23 mouse cellular contexts compared by ENCODE assay signal in genomic region chr4:138460910-138461309, GRCm38 (mm10). TPM values are rescaled to one million over a fixed set of nuclear protein-coding genes. Genes with fewer than 3 reads are reported as not detected.
A peak's percentile ranks its signal among the peaks of the same experiment; 100 is the strongest.
DNase-seq lines count a peak whose midpoint lies in the region; ATAC-seq and TF ChIP-seq lines count a peak whose summit lies in the region.
"Had no signal": no experiment of that assay in that cellular context is flagged by ENCODE, and none has a peak within 500 bp of the region (broad histone marks: within the 10 kb centered on the region; RNA-seq: fewer than 3 reads in every experiment).

No protein-coding gene starts in this region.

- H3K9me3 ChIP-seq in midbrain, postnatal 0 days (ENCODE audit: low read length), result no peaks in the 10 kb centered on the region
- H3K9me3 ChIP-seq in forebrain, embryonic 12.5 days, result no peaks in the 10 kb centered on the region
- H3K9me3 ChIP-seq: embryonic facial prominence, embryonic 10.5 days; forebrain, embryonic 13.5 days; heart, embryonic 13.5 days; hindbrain, embryonic 15.5 days; stomach, embryonic 15.5 days had no signal

- no peak overlapping the region for H3K9ac ChIP-seq in liver, adult 2 months (ENCODE audit: low read depth, low read length)
- H3K9ac ChIP-seq in midbrain, postnatal 0 days (replicated peaks; ENCODE audit: low read length, poor library complexity, severe bottlenecking), result no peak overlapping the region
- no peak overlapping the region for H3K9ac ChIP-seq in forebrain, embryonic 12.5 days
- H3K9ac ChIP-seq: forebrain, embryonic 13.5 days; heart, embryonic 13.5 days; hindbrain, embryonic 15.5 days; stomach, embryonic 15.5 days had no signal

- peak; percentile 42 for DNase-seq in liver, adult 2 months (ENCODE audit: extremely low read depth, low read depth, low spot score)
- no peak for DNase-seq in liver
- peak; percentile 41 to 69 for DNase-seq in kidney, adult 8-10 months
- DNase-seq in kidney, postnatal 25 days, result peak; percentile 63 to 80
- no peak for DNase-seq in midbrain, postnatal 0 days (ENCODE audit: low spot score)
- DNase-seq: adrenal gland, adult 8-10 months; cerebellum, adult 11-12 months; cerebellum, postnatal 25 days; gastrocnemius, postnatal 10 days; heart, postnatal 36 days; midbrain, embryonic 14.5 days; right cerebral cortex, postnatal 25 days; thymus, adult 18-20 months had no signal

- H3K27me3 ChIP-seq in liver, adult 2 months (ENCODE audit: control insufficient read depth, insufficient read depth, low read length), result no peaks in the 10 kb centered on the region
- no peaks in the 10 kb centered on the region for H3K27me3 ChIP-seq in midbrain, postnatal 0 days (ENCODE audit: insufficient read depth, low read length)
- peaks cover 66% of the 10 kb centered on the region for H3K27me3 ChIP-seq in forebrain, embryonic 12.5 days
- H3K27me3 ChIP-seq: hindbrain, embryonic 15.5 days; stomach, embryonic 15.5 days had no signal

- no peak overlapping the region for H3K4me3 ChIP-seq in liver, adult 2 months (ENCODE audit: insufficient read depth, low read depth, low read length)
- no peak overlapping the region for H3K4me3 ChIP-seq in cortical plate, adult 2 months (ENCODE audit: insufficient read depth, low read length)
- H3K4me3 ChIP-seq in midbrain, postnatal 0 days (ENCODE audit: low read depth, low read length), result no peak overlapping the region
- H3K4me3 ChIP-seq in forebrain, embryonic 12.5 days (replicated peaks), result no peak overlapping the region
- H3K4me3 ChIP-seq: embryonic facial prominence, embryonic 10.5 days; forebrain, embryonic 13.5 days; heart, embryonic 13.5 days; hindbrain, embryonic 15.5 days; myocyte; stomach, embryonic 15.5 days had no signal

- 18% methylated on average over 9 of the region's 9 CpGs for WGBS in liver, adult 2 months
- 33% methylated on average over 9 of the region's 9 CpGs for WGBS in midbrain, postnatal 0 days
- 29% methylated on average over 9 of the region's 9 CpGs for WGBS in forebrain, embryonic 12.5 days

- TF ChIP-seq POLR2A in liver, adult 2 months (IDR thresholded peaks at IDR 0.05; ENCODE audit: extremely low read depth, insufficient read depth, low read length), result no peak
- 0 out of 2 replicates have a peak, but pooled peaks have one; percentile 19 for TF ChIP-seq POLR2A in cortical plate, adult 2 months (IDR thresholded peaks at IDR 0.05; ENCODE audit: extremely low read depth, insufficient read depth, low read length)

- no peak overlapping the region; the same call in 1 of the 2 replicates for H3K27ac ChIP-seq in liver, adult 2 months (replicated peaks; ENCODE audit: insufficient read depth, low read depth, low read length)
- no peak overlapping the region for H3K27ac ChIP-seq in cortical plate, adult 2 months (ENCODE audit: insufficient read depth, low read length)
- H3K27ac ChIP-seq in midbrain, postnatal 0 days (ENCODE audit: low read depth, low read length), result no peak overlapping the region
- H3K27ac ChIP-seq in forebrain, embryonic 12.5 days, result no peak overlapping the region
- H3K27ac ChIP-seq: embryonic facial prominence, embryonic 10.5 days; forebrain, embryonic 13.5 days; heart, embryonic 13.5 days; hindbrain, embryonic 15.5 days; stomach, embryonic 15.5 days had no signal

- no peak for TF ChIP-seq CTCF in liver, adult 2 months (IDR thresholded peaks at IDR 0.05; ENCODE audit: low read depth, low read length)
- no peak for TF ChIP-seq CTCF in cortical plate, adult 2 months (IDR thresholded peaks at IDR 0.05; ENCODE audit: extremely low read depth, insufficient read depth, low read length)
- no peak for TF ChIP-seq CTCF in midbrain, postnatal 0 days (IDR thresholded peaks at IDR 0.05)

- no peaks in the 10 kb centered on the region for H3K36me3 ChIP-seq in liver, adult 2 months (ENCODE audit: control insufficient read depth, insufficient read depth, low read length)
- no peaks in the 10 kb centered on the region for H3K36me3 ChIP-seq in midbrain, postnatal 0 days (ENCODE audit: insufficient read depth, low read length)
- no peaks in the 10 kb centered on the region for H3K36me3 ChIP-seq in forebrain, embryonic 12.5 days (replicated peaks)
- H3K36me3 ChIP-seq: embryonic facial prominence, embryonic 10.5 days; heart, embryonic 13.5 days; hindbrain, embryonic 15.5 days; stomach, embryonic 15.5 days had no signal

- no peak overlapping the region for H3K4me2 ChIP-seq in midbrain, postnatal 0 days (ENCODE audit: low read depth, low read length, poor library complexity, severe bottlenecking)
- H3K4me2 ChIP-seq in forebrain, embryonic 12.5 days, result no peak overlapping the region
- H3K4me2 ChIP-seq: forebrain, embryonic 13.5 days; heart, embryonic 13.5 days; hindbrain, embryonic 15.5 days; stomach, embryonic 15.5 days had no signal

- ATAC-seq in midbrain, postnatal 0 days (ENCODE audit: low FRiP score), result no peak
- ATAC-seq in forebrain, embryonic 12.5 days (ENCODE audit: low FRiP score), result no peak
- ATAC-seq in CD4-positive, CD25-positive, alpha-beta regulatory T cell, adult 4 months, result no peak
- ATAC-seq: forebrain, embryonic 13.5 days; intestine, embryonic 16.5 days had no signal

- peaks cover 44% of the 10 kb centered on the region for H3K4me1 ChIP-seq in liver, adult 2 months (ENCODE audit: control insufficient read depth, insufficient read depth, low read length)
- peaks cover 14% of the 10 kb centered on the region for H3K4me1 ChIP-seq in cortical plate, adult 2 months (ENCODE audit: control insufficient read depth, insufficient read depth, low read length)
- peaks cover 35% of the 10 kb centered on the region; the same call in 1 of the 2 replicates for H3K4me1 ChIP-seq in midbrain, postnatal 0 days (ENCODE audit: insufficient read depth, low read length)
- H3K4me1 ChIP-seq in forebrain, embryonic 12.5 days, result peaks cover 73% of the 10 kb centered on the region

- peaks cover 2% of the 10 kb centered on the region; the same call in 1 of the 2 replicates for H3K79me2 ChIP-seq in liver, adult 2 months (ENCODE audit: control insufficient read depth, insufficient read depth, low read length)

RNA-seq across cellular contexts. Expression of gene Camk2n1, which starts 6.8 kb away (rescaled TPM):
- 15.4 and 18.6 TPM in 2 replicates for total RNA-seq in liver, adult 2 months (2014; rRNA removed)
- 40.4 and 52.5 TPM in 2 replicates for polyA plus RNA-seq in liver, adult 2 months (2012; rRNA removed)
- polyA plus RNA-seq in cortical plate, adult 2 months (2012; rRNA removed), result 995 and 1,039 TPM in 2 replicates
- total RNA-seq in midbrain, postnatal 0 days (2014; rRNA removed), result 50.9 and 55.6 TPM in 2 replicates
- polyA plus RNA-seq in midbrain, postnatal 0 days (2015; fragmentation: Nextera tagmentation; extraction: Ambion mirVana), result 25.0 and 29.2 TPM in 2 replicates
- polyA plus RNA-seq in forebrain, embryonic 12.5 days (2016; fragmentation: Nextera tagmentation; extraction: Ambion mirVana), result 4.8 and 5.4 TPM in 2 replicates
- 1 to 10 TPM in 1 of 2 experiments, under 1 TPM in 1; 0.95 to 1.2 TPM for polyA plus RNA-seq in CD4-positive, CD25-positive, alpha-beta regulatory T cell, adult 4 months (2017; shearing (Covaris generic))

RNA-seq across cellular contexts. Expression of gene Mul1, which starts 26.4 kb away (rescaled TPM):
- total RNA-seq in liver, adult 2 months (2014; rRNA removed), result 17.4 and 18.6 TPM in 2 replicates
- 25.0 and 28.9 TPM in 2 replicates for polyA plus RNA-seq in liver, adult 2 months (2012; rRNA removed)
- 28.2 and 30.6 TPM in 2 replicates for polyA plus RNA-seq in cortical plate, adult 2 months (2012; rRNA removed)
- total RNA-seq in midbrain, postnatal 0 days (2014; rRNA removed), result 32.6 and 35.2 TPM in 2 replicates
- polyA plus RNA-seq in midbrain, postnatal 0 days (2015; fragmentation: Nextera tagmentation; extraction: Ambion mirVana), result 17.6 and 19.2 TPM in 2 replicates
- 14.5 and 14.7 TPM in 2 replicates for polyA plus RNA-seq in forebrain, embryonic 12.5 days (2016; fragmentation: Nextera tagmentation; extraction: Ambion mirVana)
- 10 to 100 TPM; 12.2 to 16.9 TPM for polyA plus RNA-seq in CD4-positive, CD25-positive, alpha-beta regulatory T cell, adult 4 months (2017; shearing (Covaris generic))

Comparison
In these comparisons a context has a peak if more than half of its experiments do, and no peak if none do; other contexts are left out.
1. DNase-seq: peak in liver, adult 2 months (single experiment), kidney, adult 8-10 months (2 of 2) and kidney, postnatal 25 days (2 of 2); none in liver (single experiment) and midbrain, postnatal 0 days (single experiment).
2. RNA of gene Camk2n1, which starts 6.8 kb away (polyA plus RNA-seq): 995 to 1,039 TPM in cortical plate, adult 2 months; 40.4 to 52.5 TPM in liver, adult 2 months, 25.0 to 29.2 TPM in midbrain, postnatal 0 days, 4.8 to 5.4 TPM in forebrain, embryonic 12.5 days and 0.95 to 1.2 TPM in CD4-positive, CD25-positive, alpha-beta regulatory T cell, adult 4 months; every median in the first group is over 10 times any median in the second.